Comparison of ENCODE assay signal across 14 mouse cellular contexts in genomic region chr2:84051883-84052331, GRCm38 (mm10).
DNase-seq lines count a peak whose midpoint lies in the region; ATAC-seq and TF ChIP-seq lines count a peak whose summit lies in the region.
"Had no signal": no experiment of that assay in that cellular context is flagged by ENCODE, and none has a peak within 500 bp of the region (broad histone marks: within the 10 kb centered on the region; RNA-seq: fewer than 3 reads in every experiment).

No protein-coding gene starts in this region.

- peak overlapping the region; percentile 4; the same call in 1 of the 2 replicates for H3K4me2 ChIP-seq in heart, embryonic 16.5 days (ENCODE audit: low read depth, low read length)
- peak overlapping the region; percentile 42 for H3K4me2 ChIP-seq in liver, embryonic 14.5 days (ENCODE audit: low read depth)
- H3K4me2 ChIP-seq: neural tube, embryonic 12.5 days had no signal

- no peaks in the 10 kb centered on the region for H3K9me3 ChIP-seq in heart, embryonic 16.5 days (replicated peaks; ENCODE audit: control insufficient read depth, low read length)
- no peaks in the 10 kb centered on the region for H3K9me3 ChIP-seq in G1E (replicated peaks)
- H3K9me3 ChIP-seq in liver, embryonic 14.5 days (ENCODE audit: control insufficient read depth, low read length), result no peaks in the 10 kb centered on the region
- H3K9me3 ChIP-seq: neural tube, embryonic 12.5 days had no signal

- no peak for TF ChIP-seq CTCF in G1E (IDR thresholded peaks at IDR 0.05; ENCODE audit: low read depth, low read length)
- TF ChIP-seq CTCF in liver, embryonic 14.5 days (IDR thresholded peaks at IDR 0.05; ENCODE audit: low read depth), result no peak

- 13% methylated on average over 3 of the region's 3 CpGs for WGBS in heart, embryonic 16.5 days
- WGBS in liver, embryonic 14.5 days (ENCODE audit: insufficient replicate concordance), result 4% methylated on average over 3 of the region's 3 CpGs

- TF ChIP-seq EP300 in liver, embryonic 14.5 days (IDR thresholded peaks at IDR 0.05; ENCODE audit: low read depth), result peak; percentile 93

- intact Hi-C loops in left cerebral cortex, postnatal 4 days (cut with DNase I), result no loop called here

- no peak overlapping the region; the same call in 1 of the 2 replicates for H3K27ac ChIP-seq in heart, embryonic 16.5 days (ENCODE audit: low read length)
- H3K27ac ChIP-seq in liver, embryonic 14.5 days, result peak overlapping the region; percentile 92
- H3K27ac ChIP-seq: left cerebral cortex, adult 2 months; neural tube, embryonic 12.5 days had no signal

- H3K27me3 ChIP-seq in heart, embryonic 16.5 days (ENCODE audit: control insufficient read depth, insufficient read depth, low read length), result no peaks in the 10 kb centered on the region
- H3K27me3 ChIP-seq in G1E (ENCODE audit: insufficient read depth, low read length), result no peaks in the 10 kb centered on the region
- no peaks in the 10 kb centered on the region for H3K27me3 ChIP-seq in liver, embryonic 14.5 days (ENCODE audit: control insufficient read depth, insufficient read depth, low read length)
- H3K27me3 ChIP-seq: neural tube, embryonic 12.5 days had no signal

- peak; percentile 85 for ATAC-seq in heart, embryonic 16.5 days (replicated peaks; ENCODE audit: extremely low read depth, insufficient read depth, low FRiP score)
- peak; percentile 77 for ATAC-seq in G1E (ENCODE audit: extremely low read depth, insufficient number of reproducible peaks, low FRiP score, poor library complexity, severe bottlenecking)
- ATAC-seq in liver, embryonic 14.5 days (ENCODE audit: insufficient read depth), result peak; percentile 98

- no peak overlapping the region for H3K9ac ChIP-seq in heart, embryonic 16.5 days (ENCODE audit: low read length)
- H3K9ac ChIP-seq in liver, embryonic 14.5 days (replicated peaks), result peak overlapping the region; percentile 10
- H3K9ac ChIP-seq: neural tube, embryonic 12.5 days had no signal

- H3K4me3 ChIP-seq in heart, embryonic 16.5 days (ENCODE audit: low read length), result no peak overlapping the region
- no peak overlapping the region; the same call in 1 of the 2 replicates for H3K4me3 ChIP-seq in G1E (ENCODE audit: low read depth, low read length)
- no peak overlapping the region for H3K4me3 ChIP-seq in liver, embryonic 14.5 days (ENCODE audit: insufficient read depth in 1 of 2, low read depth in 2 of 2, low read length in 2 of 2)
- H3K4me3 ChIP-seq: left cerebral cortex, adult 2 months; neural tube, embryonic 12.5 days had no signal

- H3K4me1 ChIP-seq in heart, embryonic 16.5 days (ENCODE audit: control insufficient read depth, insufficient read depth, low read length), result 0 out of 2 replicates have a peak, but pooled peaks cover 3% of the 10 kb centered on the region
- H3K4me1 ChIP-seq in G1E (ENCODE audit: insufficient read depth, low read depth, low read length), result peaks cover 16% of the 10 kb centered on the region
- peaks cover 25 to 34% of the 10 kb centered on the region in 2 experiments for H3K4me1 ChIP-seq in liver, embryonic 14.5 days (replicated peaks; ENCODE audit: control insufficient read depth in 2 of 2, insufficient read depth in 2 of 2, low read length in 1 of 2)
- H3K4me1 ChIP-seq: neural tube, embryonic 12.5 days had no signal

- no peak for DNase-seq in heart, adult 8-10 months (ENCODE audit: low spot score)
- peak; percentile 4 for DNase-seq in G1E (ENCODE audit: low spot score)
- peak; percentile 47 for DNase-seq in c-Kit-positive CD71-negative TER-119-negative erythroid progenitor cells, embryonic 14.5 days (ENCODE audit: low read depth)
- DNase-seq in liver, embryonic 14.5 days (ENCODE audit: low read depth in 3 of 3, low spot score in 3 of 3), result peak; percentile 85 to 89 (median 88)
- no peak for DNase-seq in left cerebral cortex, postnatal 4 days
- DNase-seq in urinary bladder, adult 18-20 months (ENCODE audit: low spot score in 2 of 2), result no peak
- no peak for DNase-seq in layer of hippocampus, postnatal 10 days (ENCODE audit: low spot score in 2 of 2)
- DNase-seq: cerebellum, adult 9-10 months; kidney, adult 9 months; lung, postnatal 36 days; thymus, adult 18-20 months had no signal

- H3K36me3 ChIP-seq in heart, embryonic 16.5 days (ENCODE audit: control insufficient read depth, insufficient read depth), result no peaks in the 10 kb centered on the region
- no peaks in the 10 kb centered on the region for H3K36me3 ChIP-seq in G1E (replicated peaks)
- no peaks in the 10 kb centered on the region for H3K36me3 ChIP-seq in liver, embryonic 14.5 days (replicated peaks; ENCODE audit: control insufficient read depth, insufficient read depth, low read depth)
- H3K36me3 ChIP-seq: neural tube, embryonic 12.5 days had no signal

Comparison
In these comparisons a context has a peak if more than half of its experiments do, and no peak if none do; other contexts are left out.
1. DNase-seq: peak in G1E (single experiment), c-Kit-positive CD71-negative TER-119-negative erythroid progenitor cells, embryonic 14.5 days (single experiment) and liver, embryonic 14.5 days (3 of 3); none in heart, adult 8-10 months (single experiment), left cerebral cortex, postnatal 4 days (single experiment), urinary bladder, adult 18-20 months (0 of 2) and layer of hippocampus, postnatal 10 days (0 of 2).
2. Peak in every context shown above with its lines, with median percentiles within 50 percentile points of each other: ATAC-seq.